Mouse (Mus musculus): ENCODE results near the gene Kdf1. TPM values are rescaled to one million over a fixed set of nuclear protein-coding genes. Genes with fewer than 3 reads are reported as not detected.

Gene Kdf1
- total RNA-seq, 2 experiments from 2014 or later = 0.42 to 0.99 TPM

DNA sequence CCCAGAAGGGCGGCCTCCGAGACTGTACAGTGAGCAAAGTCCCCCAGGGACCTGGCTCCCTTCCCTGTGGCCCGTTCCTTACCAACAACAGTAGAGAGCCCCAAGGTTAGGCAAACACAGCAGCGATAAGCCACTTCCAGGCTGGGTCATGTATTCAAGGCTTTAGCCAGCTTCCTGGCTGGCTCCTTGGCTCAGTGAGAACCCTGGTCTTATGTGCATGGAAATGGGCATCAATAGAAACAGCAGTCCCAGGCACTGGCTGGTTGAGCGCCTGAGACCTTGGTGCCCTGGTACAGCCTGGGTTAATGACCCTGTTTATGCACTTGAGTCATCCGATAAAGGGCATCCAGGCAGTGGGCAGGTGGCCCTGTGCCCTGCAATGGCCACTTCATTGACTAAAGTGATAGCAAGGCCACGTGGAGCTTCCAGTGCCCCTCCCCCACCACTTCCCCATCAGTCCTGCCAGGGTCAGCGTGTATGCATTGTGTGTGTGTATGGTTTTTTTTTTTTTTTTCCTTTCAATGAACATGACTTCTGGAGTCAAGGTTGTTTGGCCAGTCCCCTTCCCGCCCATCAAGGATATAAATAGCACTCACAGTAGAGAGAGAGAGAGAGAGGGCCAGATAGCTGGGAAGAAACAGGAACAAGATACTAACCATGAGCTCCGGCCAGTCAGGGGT is 34.1 kb downstream of the Kdf1 start, which contains the start of gene Nr0b2:
Nr0b2 (plus strand) TSS at position 609 of the 680 bp plus-strand sequence.
- DNase-seq (ENCODE audit: low spot score in 2 of 2) = peak; percentile 62 to 70

DNA sequence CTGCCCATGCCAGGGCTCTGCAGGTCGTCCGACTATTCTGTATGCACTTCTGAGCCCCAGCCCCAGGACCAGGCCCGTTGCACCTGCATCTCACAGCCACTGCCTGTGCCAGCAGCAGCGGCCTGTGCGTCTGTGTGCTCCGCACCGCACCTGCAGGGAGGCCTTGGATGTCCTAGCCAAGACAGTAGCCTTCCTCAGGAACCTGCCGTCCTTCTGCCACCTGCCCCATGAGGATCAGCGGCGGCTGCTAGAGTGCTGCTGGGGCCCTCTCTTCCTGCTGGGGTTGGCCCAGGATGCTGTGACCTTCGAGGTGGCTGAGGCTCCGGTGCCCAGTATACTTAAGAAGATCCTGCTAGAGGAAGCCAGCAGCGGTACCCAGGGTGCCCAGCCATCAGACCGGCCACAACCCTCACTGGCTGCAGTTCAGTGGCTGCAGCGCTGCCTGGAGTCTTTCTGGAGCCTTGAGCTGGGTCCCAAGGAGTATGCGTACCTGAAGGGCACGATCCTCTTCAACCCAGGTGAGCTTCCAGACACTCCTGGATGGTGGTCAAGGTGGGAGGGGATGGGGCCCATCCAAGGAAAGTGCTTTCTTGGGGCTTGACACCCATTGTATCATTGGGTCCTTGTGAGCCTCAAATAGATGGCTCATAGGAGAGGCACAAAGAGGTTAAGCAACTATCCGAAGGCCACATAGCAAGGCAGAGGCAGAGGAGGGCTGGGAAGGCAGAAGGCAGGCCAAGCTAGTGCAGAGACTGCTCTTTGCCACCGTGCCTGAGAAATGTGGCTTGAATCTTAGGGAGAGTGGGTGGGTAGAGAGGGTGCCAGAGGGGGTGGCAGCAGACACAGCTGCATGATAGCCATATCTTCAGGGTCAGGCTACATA is 34.9 kb downstream of the Kdf1 start:
- DNase-seq (ENCODE audit: low spot score in 2 of 2) = peak in 1 of 2 experiments; percentile 41

DNA sequence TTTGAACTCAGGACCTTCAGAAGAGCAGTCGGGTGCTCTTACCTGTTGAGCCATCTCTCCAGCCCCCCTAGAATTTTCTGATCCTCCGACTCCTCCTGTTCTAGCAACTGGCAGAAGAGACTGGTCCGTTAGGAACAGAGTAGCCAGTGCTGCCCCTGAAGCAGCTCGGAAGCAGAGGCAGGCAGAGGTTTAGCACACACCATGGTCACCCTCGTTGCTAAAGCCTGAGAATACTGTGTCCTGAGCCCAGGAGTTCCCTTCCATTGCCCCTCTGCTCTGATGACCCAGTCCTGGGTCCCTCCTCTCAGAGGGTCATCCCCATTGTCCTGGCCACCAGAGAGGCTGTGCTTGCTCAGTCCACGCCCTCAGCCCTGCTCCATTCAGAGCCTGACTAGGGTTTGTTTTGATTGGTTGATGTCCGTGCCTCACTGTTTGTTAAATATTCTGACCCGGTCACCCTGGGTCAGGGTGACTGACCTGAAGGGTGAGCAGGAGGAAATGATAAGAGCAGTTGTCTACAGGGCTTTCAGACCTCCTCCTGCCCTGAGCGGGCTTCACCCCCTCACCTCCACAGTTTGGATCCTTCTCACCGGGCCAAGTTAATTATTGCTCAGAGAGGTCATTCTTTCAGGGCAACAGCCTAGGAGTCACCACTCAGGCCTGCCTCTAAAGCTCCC is 38.4 kb downstream of the Kdf1 start:
- DNase-seq (ENCODE audit: low spot score in 2 of 2) = no peak

DNA sequence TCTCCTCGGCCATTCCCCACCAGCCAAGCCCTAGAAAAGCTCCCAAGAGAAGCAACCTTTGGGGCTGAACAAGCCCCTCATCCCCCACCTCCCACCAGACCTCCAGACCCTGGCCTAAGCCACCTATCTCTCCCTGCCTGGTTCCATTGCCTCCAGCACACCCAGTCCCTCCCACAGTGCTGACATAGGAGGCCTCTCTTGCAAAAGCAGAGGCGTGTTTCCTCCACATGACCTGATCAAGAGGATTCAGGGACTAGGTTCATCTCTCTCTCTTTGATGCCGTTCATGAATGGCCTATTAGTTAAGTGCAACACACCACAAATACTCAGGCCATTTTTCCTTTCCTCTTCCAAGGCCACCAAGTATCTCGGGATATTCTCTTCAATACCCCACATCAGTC is 41.1 kb downstream of the Kdf1 start:
- no peak for DNase-seq (ENCODE audit: low spot score in 2 of 2)

DNA sequence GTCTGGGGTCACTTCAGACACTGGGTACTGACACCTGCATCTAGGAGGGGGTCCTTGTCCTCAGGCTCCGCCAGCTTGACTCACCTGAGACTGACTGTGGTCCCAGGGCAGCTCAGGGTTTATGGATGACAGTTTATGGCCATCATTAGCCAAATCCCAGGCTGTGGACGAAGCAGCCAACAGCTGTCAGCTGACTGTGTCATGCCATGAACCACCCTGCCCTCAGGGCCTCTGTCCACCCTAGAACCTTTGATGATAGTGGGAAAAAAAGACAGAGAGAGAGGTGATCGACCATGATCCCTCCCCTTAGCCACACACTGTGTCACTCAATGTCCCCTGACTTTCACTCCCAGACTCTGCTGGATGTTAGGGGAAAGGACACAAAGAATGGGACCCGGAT is 42.9 kb downstream of the Kdf1 start:
- DNase-seq (ENCODE audit: low spot score in 2 of 2) = no peak

DNA sequence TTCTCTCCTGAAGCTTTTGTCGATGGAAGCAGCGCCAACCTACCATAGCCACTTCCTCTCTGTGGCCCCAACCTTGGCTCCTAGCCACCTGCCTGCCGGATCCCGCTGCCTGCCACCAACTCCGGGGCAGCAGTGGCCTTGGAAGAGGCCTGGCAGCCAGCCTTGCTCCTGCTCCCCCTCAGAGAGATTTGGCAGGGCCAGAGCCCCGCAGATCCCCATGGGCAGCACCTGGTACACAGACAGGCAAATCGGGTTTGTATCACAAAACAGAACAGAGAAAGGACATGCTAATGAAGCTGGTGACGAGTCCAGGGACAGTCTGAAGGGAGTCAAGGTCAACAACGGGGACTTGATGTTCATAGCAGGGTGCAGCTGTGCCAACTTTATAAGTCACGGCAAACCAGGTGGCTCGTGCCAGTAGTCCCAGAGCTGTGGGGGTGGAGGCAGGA is 44.4 kb downstream of the Kdf1 start:
- peak; percentile 62 to 76 for DNase-seq (ENCODE audit: low spot score in 2 of 2)

DNA sequence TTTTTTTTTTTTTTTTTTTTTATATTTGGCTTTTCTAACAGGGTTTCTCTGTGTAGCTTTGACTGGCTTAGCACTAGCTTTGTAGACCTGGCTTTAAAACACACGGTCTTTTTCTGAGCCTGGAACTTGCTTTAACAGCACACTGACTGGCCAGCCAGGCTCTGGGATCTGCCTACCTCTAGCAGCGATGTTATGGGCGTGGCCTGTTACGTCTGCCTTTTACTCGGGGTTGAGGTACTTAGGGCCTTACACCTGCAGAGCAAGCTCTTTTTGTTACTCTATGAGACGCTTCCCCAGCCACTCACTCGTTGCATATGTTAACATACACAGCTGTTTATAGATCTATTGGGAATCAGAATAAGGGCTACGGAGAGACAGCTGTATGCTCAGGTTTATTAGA is 48.5 kb downstream of the Kdf1 start:
- DNase-seq (ENCODE audit: low spot score in 2 of 2) = no peak

DNA sequence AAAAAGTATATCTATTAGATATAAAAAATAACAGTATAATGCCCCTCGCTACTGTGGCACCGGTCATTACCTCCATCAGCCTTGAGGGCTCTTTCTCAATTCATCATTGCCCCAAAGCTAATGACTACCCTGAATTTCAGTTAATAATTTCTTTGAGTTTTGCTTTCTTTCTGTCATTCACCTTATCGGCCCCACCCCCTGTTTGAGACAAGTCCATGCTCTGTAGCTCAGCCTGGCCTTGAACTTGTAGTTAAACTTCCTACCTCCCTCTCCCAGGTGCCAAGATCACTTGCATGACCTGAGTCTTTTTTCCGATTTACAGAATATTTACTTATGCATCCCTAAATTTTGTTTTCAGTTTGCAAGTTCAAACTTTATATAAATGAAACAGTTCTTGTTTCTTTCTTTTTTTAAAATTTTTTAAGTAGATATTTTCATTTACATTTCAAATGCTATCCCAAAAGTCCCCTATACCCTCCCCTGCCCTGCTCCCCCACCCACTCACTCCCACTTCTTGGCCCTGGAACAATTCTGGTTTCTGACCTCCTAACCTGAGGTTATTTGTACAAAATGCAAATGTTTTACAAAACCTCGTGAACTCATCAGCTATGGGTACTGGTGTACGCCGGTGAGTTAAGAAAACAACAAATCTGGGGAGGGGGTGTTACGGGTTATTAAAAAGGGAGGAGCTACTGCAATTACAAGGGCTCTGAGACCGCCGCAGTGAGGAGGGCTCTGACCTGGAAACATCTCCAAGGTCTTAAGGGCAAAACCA is 50.7 kb downstream of the Kdf1 start:
- no peak for DNase-seq (ENCODE audit: low spot score in 2 of 2)

DNA sequence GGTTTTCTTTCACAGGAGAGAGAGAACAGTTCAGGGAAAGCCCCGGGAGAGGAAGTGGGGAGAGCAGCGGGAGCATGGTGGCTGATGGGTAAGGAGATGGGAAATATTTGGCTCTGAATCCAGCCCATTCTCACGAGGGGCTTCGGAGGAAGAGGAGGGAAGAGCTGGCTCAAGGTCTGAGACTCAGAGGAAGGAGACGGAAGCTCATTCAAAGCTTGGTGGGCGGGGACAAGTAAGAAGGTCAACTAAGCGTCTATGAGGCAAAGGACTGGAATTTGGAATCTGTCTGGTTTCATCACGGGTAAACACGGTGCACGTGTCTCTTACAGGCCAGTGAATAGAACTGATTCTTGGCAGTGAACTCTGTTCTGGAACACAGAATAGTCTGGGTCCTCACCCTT is 51.3 kb downstream of the Kdf1 start:
- peak in 1 of 2 experiments; percentile 50 for DNase-seq (ENCODE audit: low spot score in 2 of 2)

DNA sequence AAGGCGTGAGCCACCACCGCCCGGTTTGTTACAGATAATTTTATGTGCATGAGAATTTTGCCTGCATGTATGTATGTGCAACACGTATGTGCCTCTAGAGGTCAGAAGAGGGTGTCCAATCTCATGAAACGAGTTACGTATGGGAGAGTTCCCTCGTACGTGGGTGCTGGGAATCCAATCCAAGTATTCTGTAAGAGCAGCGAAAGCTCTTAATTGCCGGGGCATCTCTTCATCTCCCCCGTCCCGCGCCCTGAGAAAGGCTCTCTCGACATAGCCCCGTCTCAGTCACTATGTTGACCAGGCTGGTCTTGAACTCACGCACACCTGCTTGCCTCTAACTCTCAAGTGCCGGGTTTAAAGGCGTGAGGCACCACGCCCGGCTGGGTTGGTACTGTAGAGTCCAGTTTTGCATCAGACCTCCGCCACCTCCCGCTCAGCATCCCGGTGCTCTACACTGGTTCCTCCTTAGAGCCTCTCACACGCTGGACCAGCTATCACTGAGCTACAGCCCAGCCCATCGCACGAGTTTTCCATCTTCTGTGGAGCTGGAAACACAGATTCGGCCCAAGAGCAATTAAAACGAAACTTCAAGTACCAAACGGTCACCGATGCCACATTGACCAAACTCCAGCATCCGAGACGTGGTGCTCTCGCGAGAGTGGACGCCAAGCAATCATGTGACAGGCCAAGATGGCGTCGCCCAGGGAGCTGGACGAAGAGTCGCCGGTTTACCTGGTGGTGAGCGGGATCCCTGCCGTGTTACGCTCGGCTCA is 55.5 kb downstream of the Kdf1 start, which contains the start of gene Gpatch3:
Gpatch3 (plus strand) TSS at position 676 of the 773 bp plus-strand sequence.
- DNase-seq (ENCODE audit: low spot score in 2 of 2) = peak; percentile 89 to 90

DNA sequence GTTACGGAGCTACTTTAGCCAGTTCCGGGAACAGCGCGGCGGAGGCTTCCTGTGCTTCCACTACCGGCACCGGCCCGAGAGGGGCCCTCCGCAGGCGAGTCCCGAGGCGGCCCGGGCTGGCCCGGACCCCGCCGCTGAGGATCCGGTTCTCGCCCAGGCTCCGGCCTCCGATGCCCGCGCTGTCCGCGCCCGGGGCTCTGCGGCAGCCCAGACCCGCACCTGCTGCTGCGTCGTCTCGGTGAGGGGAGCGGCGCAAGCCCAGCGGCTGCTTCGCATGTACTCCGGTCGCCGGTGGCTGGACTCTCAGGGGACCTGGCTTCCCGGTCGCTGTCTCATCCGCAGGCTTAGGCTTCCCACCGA is 56.1 kb downstream of the Kdf1 start:
- DNase-seq (ENCODE audit: low spot score in 2 of 2) = no peak

DNA sequence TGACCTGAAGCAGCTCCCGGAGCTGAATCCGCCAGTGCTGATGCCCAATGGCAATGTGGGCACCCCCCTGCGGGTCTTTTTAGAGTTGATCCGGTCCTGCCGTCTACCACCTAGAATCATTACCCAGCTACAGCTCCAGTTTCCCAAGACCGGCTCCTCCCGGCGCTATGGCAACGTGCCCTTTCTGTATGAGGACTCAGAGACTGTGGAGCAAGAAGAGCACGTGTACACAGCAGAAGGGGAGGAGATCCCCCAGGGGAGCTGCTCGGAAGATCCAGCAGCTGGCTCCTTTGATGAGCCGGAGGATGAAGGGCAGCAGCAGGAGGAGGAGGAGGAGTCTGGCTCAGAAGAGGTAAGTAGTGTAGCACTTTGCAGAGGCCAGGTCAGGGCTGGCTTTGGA is 59.2 kb downstream of the Kdf1 start:
- DNase-seq (ENCODE audit: low spot score in 2 of 2) = no peak

Small RNA genes within 50 kb of the gene (microRNA-seq; reads per million reads assigned to microRNA genes)
- 0 reads per million in 2 experiments for gene Gm23158 (ENCODE audit: borderline number of aligned reads in 2 of 2)

Other genes with a start within 250 kb of the Kdf1 start
- 10 to 100 TPM; 55.5 to 61.6 TPM for gene Tmem222, start 241.2 kb upstream of the Kdf1 start, total RNA-seq (2021)
- gene Wdtc1, start 165.5 kb upstream of the Kdf1 start, total RNA-seq (2021) = 10 to 100 TPM; 57.6 to 63.6 TPM
- gene Slc9a1, start 149.3 kb upstream of the Kdf1 start, total RNA-seq (2021) = 10 to 100 TPM; 44.5 to 55.0 TPM
- gene Tent5b, start 38.8 kb upstream of the Kdf1 start, total RNA-seq (2021) = 1 to 10 TPM; 2.0 to 4.6 TPM
- gene Trnp1, start 20.4 kb upstream of the Kdf1 start, total RNA-seq (2021) = 1 to 10 TPM; 4.4 to 5.3 TPM
- gene Nudc, start 27.0 kb downstream of the Kdf1 start, total RNA-seq (2021) = 100 to 1,000 TPM; 148 to 172 TPM
- gene Nr0b2, start 34.4 kb downstream of the Kdf1 start, total RNA-seq (2021) = 10 to 100 TPM; 48.6 to 60.7 TPM
- 1 to 10 TPM; 5.7 to 7.2 TPM for gene Gpatch3, start 55.8 kb downstream of the Kdf1 start, total RNA-seq (2021)
- 10 to 100 TPM; 16.2 to 16.4 TPM for gene Gpn2, start 65.4 kb downstream of the Kdf1 start, total RNA-seq (2021)
- 1 to 10 TPM; 1.4 to 1.9 TPM for gene Sfn, start 83.2 kb downstream of the Kdf1 start, total RNA-seq (2021)
- gene Zdhhc18, start 131.2 kb downstream of the Kdf1 start, total RNA-seq (2021) = 10 to 100 TPM; 19.6 to 34.5 TPM
- 10 to 100 TPM; 16.3 to 20.4 TPM for gene Pigv, start 153.7 kb downstream of the Kdf1 start, total RNA-seq (2021)
- gene Arid1a, start 237.8 kb downstream of the Kdf1 start, total RNA-seq (2021) = 10 to 100 TPM; 37.9 to 43.6 TPM